Comparison of ENCODE assay signal across 8 mouse cellular contexts in genomic region chr12:79910884-79911759, GRCm38 (mm10).
A peak's percentile ranks its signal among the peaks of the same experiment; 100 is the strongest.
DNase-seq lines count a peak whose midpoint lies in the region; ATAC-seq and TF ChIP-seq lines count a peak whose summit lies in the region.

No protein-coding gene starts in this region.

- H3K4me1 ChIP-seq in embryonic facial prominence, embryonic 14.5 days (ENCODE audit: control insufficient read depth, insufficient read depth, low read length): peaks cover 23% of the 10 kb centered on the region
- peaks cover 11% of the 10 kb centered on the region for H3K4me1 ChIP-seq in midbrain, embryonic 14.5 days (ENCODE audit: control insufficient read depth, insufficient read depth, low read length)
- H3K4me1 ChIP-seq in thymus, adult 2 months (replicated peaks; ENCODE audit: control insufficient read depth, insufficient read depth, low read length): peaks cover 9% of the 10 kb centered on the region
- H3K4me1 ChIP-seq in kidney, embryonic 14.5 days (ENCODE audit: control insufficient read depth, insufficient read depth, low read length): peaks cover 17% of the 10 kb centered on the region

- no peak overlapping the region for H3K9ac ChIP-seq in embryonic facial prominence, embryonic 14.5 days (ENCODE audit: low read depth, low read length)
- no peak overlapping the region for H3K9ac ChIP-seq in midbrain, embryonic 14.5 days (replicated peaks; ENCODE audit: low read length)
- no peak overlapping the region for H3K9ac ChIP-seq in kidney, embryonic 14.5 days (ENCODE audit: low read depth, low read length)

- TF ChIP-seq POLR2A in thymus, adult 2 months (IDR thresholded peaks at IDR 0.05; ENCODE audit: control insufficient read depth, extremely low read depth, insufficient read depth, low read length, poor library complexity): no peak

- H3K27me3 ChIP-seq in embryonic facial prominence, embryonic 14.5 days (replicated peaks; ENCODE audit: control insufficient read depth, insufficient read depth, low read length): no peaks in the 10 kb centered on the region
- no peaks in the 10 kb centered on the region for H3K27me3 ChIP-seq in midbrain, embryonic 14.5 days (ENCODE audit: control insufficient read depth, insufficient read depth, low read length)
- H3K27me3 ChIP-seq in thymus, adult 2 months (ENCODE audit: control insufficient read depth, insufficient read depth, low read length): no peaks in the 10 kb centered on the region
- no peaks in the 10 kb centered on the region for H3K27me3 ChIP-seq in kidney, embryonic 14.5 days (ENCODE audit: control insufficient read depth, insufficient read depth, low read length)

- intact Hi-C loops in gastrocnemius, adult 2 months (cut with DNase I): no loop called here

- H3K9me3 ChIP-seq in embryonic facial prominence, embryonic 14.5 days (ENCODE audit: control insufficient read depth, low read length): no peaks in the 10 kb centered on the region
- H3K9me3 ChIP-seq in midbrain, embryonic 14.5 days (ENCODE audit: control insufficient read depth, low read length): no peaks in the 10 kb centered on the region
- H3K9me3 ChIP-seq in kidney, embryonic 14.5 days (ENCODE audit: control insufficient read depth, low read length): no peaks in the 10 kb centered on the region

- H3K27ac ChIP-seq in gastrocnemius, adult 2 months: peak overlapping the region; percentile 64
- H3K27ac ChIP-seq in embryonic facial prominence, embryonic 14.5 days (replicated peaks; ENCODE audit: low read depth, low read length): peak overlapping the region; percentile 57
- peak overlapping the region; percentile 76 for H3K27ac ChIP-seq in midbrain, embryonic 14.5 days (replicated peaks; ENCODE audit: low read depth, low read length)
- H3K27ac ChIP-seq in thymus, adult 2 months (ENCODE audit: control insufficient read depth, insufficient read depth, low read length): no peak overlapping the region
- no peak overlapping the region; the same call in 1 of the 2 replicates for H3K27ac ChIP-seq in kidney, embryonic 14.5 days (ENCODE audit: low read depth, low read length)

- H3K36me3 ChIP-seq in embryonic facial prominence, embryonic 14.5 days (ENCODE audit: control insufficient read depth, insufficient read depth, low read length): no peaks in the 10 kb centered on the region
- no peaks in the 10 kb centered on the region for H3K36me3 ChIP-seq in midbrain, embryonic 14.5 days (ENCODE audit: control insufficient read depth, insufficient read depth, low read length)
- no peaks in the 10 kb centered on the region for H3K36me3 ChIP-seq in thymus, adult 2 months (ENCODE audit: control insufficient read depth, insufficient read depth, low read length)
- H3K36me3 ChIP-seq in kidney, embryonic 14.5 days (ENCODE audit: control insufficient read depth, insufficient read depth, low read length): no peaks in the 10 kb centered on the region

- no peak for TF ChIP-seq CTCF in gastrocnemius, adult 2 months (IDR thresholded peaks at IDR 0.05)
- TF ChIP-seq CTCF in thymus, adult 2 months (IDR thresholded peaks at IDR 0.05; ENCODE audit: borderline replicate concordance, control insufficient read depth, extremely low read depth, insufficient read depth, low read length, poor library complexity): no peak

- 29% methylated on average over 15 of the region's 15 CpGs for WGBS in embryonic facial prominence, embryonic 14.5 days
- whole genome bisulfite sequencing in midbrain, embryonic 14.5 days: 5% methylated on average over 15 of the region's 15 CpGs
- 90% methylated on average over 15 of the region's 15 CpGs for WGBS in thymus, adult 2 months
- 30% methylated on average over 15 of the region's 15 CpGs for WGBS in kidney, embryonic 14.5 days

- no peak overlapping the region for H3K4me3 ChIP-seq in gastrocnemius, adult 2 months
- H3K4me3 ChIP-seq in embryonic facial prominence, embryonic 14.5 days (ENCODE audit: low read depth, low read length): no peak overlapping the region
- H3K4me3 ChIP-seq in midbrain, embryonic 14.5 days (replicated peaks; ENCODE audit: low read depth, low read length): no peak overlapping the region
- H3K4me3 ChIP-seq in thymus, adult 2 months (ENCODE audit: control insufficient read depth, insufficient read depth, low read length): no peak overlapping the region
- H3K4me3 ChIP-seq in kidney, embryonic 14.5 days (ENCODE audit: low read length): no peak overlapping the region

- peak; percentile 74; the same call in 1 of the 2 replicates for ATAC-seq in embryonic facial prominence, embryonic 14.5 days (ENCODE audit: low read depth)
- peak; percentile 72 for ATAC-seq in midbrain, embryonic 14.5 days (ENCODE audit: low FRiP score, low TSS enrichment)
- ATAC-seq in CD4-positive, CD25-positive, alpha-beta regulatory T cell, adult 4 months: no peak
- ATAC-seq in kidney, embryonic 14.5 days (ENCODE audit: low FRiP score, low TSS enrichment): no peak

- no peak overlapping the region for H3K4me2 ChIP-seq in embryonic facial prominence, embryonic 14.5 days (ENCODE audit: low read depth, low read length)
- no peak overlapping the region for H3K4me2 ChIP-seq in midbrain, embryonic 14.5 days (ENCODE audit: low read length)
- H3K4me2 ChIP-seq in kidney, embryonic 14.5 days (replicated peaks; ENCODE audit: low read depth, low read length): no peak overlapping the region

- DNase-seq in gastrocnemius, adult 2 months: no peak
- no peak for DNase-seq in gastrocnemius, postnatal 25 days
- DNase-seq in embryonic facial prominence, embryonic 14.5 days (ENCODE audit: low spot score): peak; percentile 75
- peak; percentile 71 to 77 for DNase-seq in layer of hippocampus, adult 8-10 months (ENCODE audit: low spot score in 2 of 2)
- peak; percentile 81 for DNase-seq in midbrain, embryonic 14.5 days
- no peak for DNase-seq in thymus, adult 2 months

Comparison
In these comparisons a context has a peak if more than half of its experiments do, and no peak if none do; other contexts are left out.
1. DNase-seq: peak in embryonic facial prominence, embryonic 14.5 days (single experiment), layer of hippocampus, adult 8-10 months (2 of 2) and midbrain, embryonic 14.5 days (single experiment); none in gastrocnemius, adult 2 months (single experiment), gastrocnemius, postnatal 25 days (single experiment) and thymus, adult 2 months (single experiment).
2. H3K27ac ChIP-seq: peak in gastrocnemius, adult 2 months (single experiment), embryonic facial prominence, embryonic 14.5 days (single experiment) and midbrain, embryonic 14.5 days (single experiment); none in thymus, adult 2 months (single experiment) and kidney, embryonic 14.5 days (single experiment).
3. ATAC-seq: peak in embryonic facial prominence, embryonic 14.5 days (single experiment) and midbrain, embryonic 14.5 days (single experiment); none in CD4-positive, CD25-positive, alpha-beta regulatory T cell, adult 4 months (single experiment) and kidney, embryonic 14.5 days (single experiment).